Mouse (Mus musculus) layer of hippocampus, adult 9-11 months (tissue): ENCODE data around the gene Olfr635.
"Not testable (repeated sequence)": the region's sequence is repeated elsewhere in the genome, so short reads cannot be mapped to it uniquely, and the experiment has no call there.

Experiments
- DNase-seq: peaks from one replicate; pipeline ENCODE4 v3.0.0; 2022

Olfr635 gene

GRCm38 (mm10) chr7:103970852-103971251, at the start of gene Olfr635:
Gene Olfr635 (plus strand): TSS chr7:103971152.
- DNase-seq, result no peak

DNA sequence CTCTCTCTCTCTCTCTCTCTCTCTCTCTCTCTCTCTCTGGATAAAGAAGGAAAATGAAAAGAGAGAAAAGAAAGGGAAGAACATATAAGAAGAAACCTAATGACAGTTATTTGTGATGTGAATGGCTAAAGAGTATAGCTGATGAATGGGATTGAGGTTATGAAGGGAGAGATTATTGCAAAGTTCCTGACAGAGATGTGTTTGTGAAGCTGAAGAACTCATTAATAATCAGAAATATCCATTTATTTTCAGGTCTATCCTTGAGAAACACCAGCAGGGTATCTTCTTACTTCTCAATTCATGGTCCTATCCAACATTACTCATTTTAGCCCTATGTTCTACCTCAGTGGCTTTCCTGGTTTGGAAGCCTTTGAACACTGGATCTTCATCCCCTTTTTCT, 42.4 kb upstream of the Olfr635 start, which contains the start of gene Olfr631:
Olfr631 (plus strand) TSS at position 301 of the 400 bp plus-strand sequence.
- no peak for DNase-seq

DNA sequence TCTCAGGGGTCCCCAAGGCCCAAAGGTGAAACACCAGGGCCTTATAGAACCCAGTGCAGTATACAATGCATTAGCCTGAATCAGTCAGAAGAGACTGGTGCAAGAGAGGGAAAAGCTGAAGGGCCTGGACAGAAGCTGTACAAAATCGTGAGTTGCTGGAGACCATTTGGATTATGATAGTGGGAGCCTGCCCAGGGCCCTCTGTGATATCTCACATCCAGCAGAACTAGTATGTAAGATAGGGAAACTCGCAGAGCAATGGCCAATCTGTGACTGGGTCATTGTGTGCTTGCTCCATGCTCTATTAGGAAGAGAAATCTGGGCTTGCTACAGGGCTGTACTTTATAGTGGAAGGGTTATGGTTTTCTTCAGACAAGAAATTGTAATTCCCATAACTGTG, 36.7 kb upstream of the Olfr635 start, which contains the start of gene Olfr632:
Olfr632 (plus strand) TSS at position 84 of the 400 bp plus-strand sequence.
- DNase-seq, result no peak

DNA sequence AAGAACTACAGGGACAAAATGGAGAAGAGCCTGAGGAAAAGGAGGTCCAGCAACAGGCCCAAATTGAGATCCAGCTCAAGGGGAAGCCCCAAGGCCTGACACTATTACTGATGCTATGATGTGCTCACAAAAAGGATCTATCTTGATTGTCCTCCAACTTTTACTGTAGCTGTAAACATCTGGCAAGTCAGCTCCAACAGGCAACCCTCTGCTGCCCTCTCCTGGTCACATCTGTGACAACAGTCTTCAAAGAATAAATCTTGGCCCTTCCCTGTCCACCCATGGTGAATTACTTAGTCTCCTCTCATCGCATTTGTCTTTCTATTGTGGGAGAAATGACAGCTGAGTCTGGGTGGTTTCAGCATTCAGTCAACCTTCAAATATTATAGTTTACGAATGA, 28.2 kb upstream of the Olfr635 start:
- DNase-seq, result no peak

GRCm38 (mm10) chr7:103944137-103944536, 26.8 kb upstream of the Olfr635 start, which contains the start of gene Olfr633:
Gene Olfr633 (plus strand): TSS chr7:103944437.
- no peak for DNase-seq

DNA sequence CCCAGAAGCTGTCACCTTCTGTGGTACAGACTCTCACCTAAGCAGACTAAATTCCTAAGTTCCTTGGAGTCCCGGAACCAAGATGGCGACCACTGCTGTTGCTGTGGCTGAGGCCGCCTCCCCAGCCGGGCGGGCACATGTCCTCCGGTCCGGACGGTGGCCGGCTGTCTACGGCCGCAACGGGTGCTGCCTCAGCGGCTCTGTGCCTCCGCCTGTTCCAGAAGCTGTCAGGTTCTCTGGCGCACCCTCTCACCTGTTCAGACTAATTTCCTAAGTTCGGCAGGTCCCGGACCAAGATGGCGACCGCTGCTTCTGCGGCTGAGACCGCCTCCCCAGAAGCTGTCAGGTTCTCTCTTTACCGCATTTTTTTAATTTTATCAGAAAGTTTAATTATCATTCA, 4.1 kb upstream of the Olfr635 start:
- DNase-seq, result not testable (repeated sequence)

DNA sequence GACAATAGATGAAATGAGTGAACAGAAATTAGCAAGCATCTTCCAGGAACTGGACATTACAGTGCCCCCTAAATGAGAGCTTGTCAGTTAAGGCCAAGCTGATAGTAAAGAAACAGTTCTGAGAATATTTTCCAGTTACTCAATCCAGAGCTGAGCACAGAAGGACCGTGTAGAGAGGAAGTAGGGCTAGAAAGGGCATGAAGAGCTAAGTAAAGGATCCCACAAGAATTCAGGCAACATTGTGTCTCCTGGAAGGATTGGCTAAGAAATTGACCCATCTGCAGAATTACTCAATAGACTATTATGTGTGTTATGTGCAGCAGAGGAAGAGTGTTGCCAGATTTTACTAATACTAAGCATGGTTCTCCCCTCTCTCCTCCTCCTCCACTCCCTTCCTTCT, 830 bp downstream of the Olfr635 start:
- DNase-seq, result no peak

DNA sequence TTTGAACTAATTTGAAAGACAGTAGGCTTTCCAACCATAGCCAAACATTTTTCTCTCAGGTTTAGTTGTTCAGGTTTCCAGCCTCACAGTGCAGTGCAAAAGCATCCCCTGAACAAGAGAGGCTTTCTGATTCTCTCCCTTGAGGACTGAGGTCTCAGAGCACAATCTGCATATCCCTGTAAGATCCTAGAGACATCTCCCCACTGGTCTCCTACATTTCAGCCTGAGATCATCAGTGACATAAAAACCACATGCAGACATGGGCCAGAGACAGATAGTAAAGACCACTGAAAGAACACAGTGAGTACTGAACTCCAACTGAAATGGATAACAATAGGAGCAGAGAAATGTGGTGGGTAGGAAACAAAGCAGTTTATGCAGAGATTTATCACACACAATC, 27.5 kb downstream of the Olfr635 start, which contains the start of gene Olfr638:
Olfr638 (plus strand) TSS at position 301 of the 400 bp plus-strand sequence.
- DNase-seq, result no peak

DNA sequence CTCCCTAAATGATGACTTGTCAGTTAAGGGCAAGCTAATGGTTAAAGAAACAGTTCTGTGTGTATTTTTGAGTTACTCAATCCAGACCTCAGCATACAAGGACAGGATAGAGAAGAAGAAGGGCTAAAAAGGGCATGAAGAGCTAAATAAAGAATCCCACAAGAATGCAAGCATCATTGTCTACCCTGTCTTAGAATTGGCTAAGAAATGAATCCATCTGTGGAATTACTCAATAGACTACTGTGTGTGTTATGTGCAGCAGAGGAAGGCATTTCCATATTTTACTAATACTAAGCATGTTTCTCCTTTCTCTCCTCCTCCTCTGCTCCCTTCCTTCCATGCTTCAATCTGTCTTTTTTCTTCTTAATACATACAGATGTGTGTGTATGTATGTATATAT, 28.2 kb downstream of the Olfr635 start:
- no peak for DNase-seq

- DNase-seq, result no peak
Observed at GRCm38 (mm10) chr7:104017203-104017602, 46.3 kb downstream of the Olfr635 start, which contains the start of gene Olfr639. Gene Olfr639 (minus strand): TSS chr7:104017303.

DNA sequence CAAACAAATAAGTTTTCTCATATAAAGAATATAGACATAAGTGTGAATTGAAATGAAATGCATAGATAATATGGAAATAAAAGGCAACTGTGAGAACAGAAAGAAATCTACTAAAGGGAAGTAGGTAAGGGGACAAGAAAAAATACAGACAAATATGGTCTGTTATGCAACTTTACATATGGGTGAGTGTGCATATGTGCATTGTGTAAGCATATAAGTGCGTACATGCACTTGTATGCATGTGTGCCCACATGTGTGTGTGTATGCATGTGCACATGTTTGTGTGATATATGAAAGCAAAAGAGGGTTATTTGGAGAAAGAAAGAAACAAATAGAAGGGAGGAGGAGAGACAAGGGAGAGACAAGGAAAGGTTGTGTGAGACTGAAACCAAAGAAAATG, 48.0 kb downstream of the Olfr635 start:
- no peak for DNase-seq

GRCm38 (mm10) chr7:104021651-104022050, 50.7 kb downstream of the Olfr635 start:
- no peak for DNase-seq

DNA sequence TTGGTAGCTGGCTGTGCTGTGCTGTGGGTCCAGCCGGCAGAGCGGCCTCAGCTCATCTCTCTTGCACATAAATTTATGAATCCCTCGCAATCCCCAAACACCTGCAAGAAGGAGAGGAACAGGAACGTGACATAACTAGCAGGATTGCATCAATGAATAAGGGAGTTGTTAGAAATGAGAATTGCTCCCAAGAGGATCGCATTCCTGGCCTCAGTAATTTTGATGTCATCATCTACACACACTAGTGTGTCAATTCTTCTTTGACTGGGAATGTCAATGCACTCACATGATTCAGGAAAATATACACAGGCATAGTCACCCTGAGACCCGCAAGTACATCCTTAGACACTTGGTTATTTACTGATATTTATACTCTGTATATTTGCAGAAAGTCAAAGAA, 54.5 kb downstream of the Olfr635 start, which contains the start of gene Olfr640:
Olfr640 (minus strand) TSS at position 101 of the 400 bp plus-strand sequence.
- DNase-seq, result no peak

DNA sequence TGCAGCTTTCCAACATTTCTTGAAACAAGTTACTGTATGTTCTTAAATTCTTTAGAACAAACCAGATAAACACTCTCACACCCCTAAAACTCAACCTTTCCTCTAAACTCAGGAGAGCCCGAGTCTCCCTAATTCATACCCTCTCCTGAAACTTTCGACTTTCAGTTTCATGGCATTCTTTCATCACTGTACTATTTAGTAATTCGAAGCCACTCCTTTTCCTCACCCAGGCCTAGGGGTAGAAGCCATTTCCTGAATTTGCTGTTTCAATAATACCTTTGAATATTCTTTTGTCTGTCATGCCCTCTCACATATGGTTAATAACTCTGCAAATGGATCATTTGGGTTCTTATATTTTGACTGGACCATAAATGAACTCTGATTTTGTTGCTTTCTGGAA, 56.0 kb downstream of the Olfr635 start:
- DNase-seq, result no peak

DNA sequence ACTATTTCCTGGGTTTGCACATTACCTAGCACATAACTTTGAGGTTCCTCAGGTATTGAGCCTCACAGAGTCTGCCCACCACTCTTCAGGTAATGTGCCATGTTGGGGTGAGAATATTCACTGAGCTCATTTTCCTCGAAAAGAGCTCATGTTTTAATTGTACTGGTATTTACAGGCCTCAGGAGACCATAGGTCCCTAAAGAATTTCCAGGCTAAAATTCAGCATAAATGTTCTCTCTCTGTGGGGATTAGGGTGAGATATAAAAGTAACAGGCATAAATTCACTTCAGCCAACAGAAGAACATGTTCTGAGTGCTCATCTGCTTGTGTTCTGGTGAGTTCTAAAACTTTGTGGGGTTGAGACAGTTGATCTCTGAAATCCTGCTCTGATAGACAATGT, 64.2 kb downstream of the Olfr635 start, which contains the start of gene Olfr641:
Olfr641 (plus strand) TSS at position 301 of the 400 bp plus-strand sequence.
- no peak for DNase-seq
